Mouse (Mus musculus) thymus, adult 2 months (tissue): ENCODE data around the gene Srpx.

Experiments
- CTCF ChIP-seq: fragments of 200-500 bp; IDR thresholded peaks from 2 replicates; pipeline ENCODE4 v1.5.1; 2012; ENCODE audit warnings: mild to moderate bottlenecking, control low read depth, low read length, moderate library complexity, borderline replicate concordance; ENCODE audit not compliant: control insufficient read depth, poor library complexity, insufficient read depth; ENCODE audit errors: extremely low read depth
- POLR2A ChIP-seq: fragments of 200-500 bp; IDR thresholded peaks from 2 replicates; pipeline ENCODE4 v1.6.1; 2012; ENCODE audit warnings: mild to moderate bottlenecking, low read length, control low read depth, moderate library complexity; ENCODE audit not compliant: control insufficient read depth, poor library complexity, insufficient read depth; ENCODE audit errors: extremely low read depth

DNA sequence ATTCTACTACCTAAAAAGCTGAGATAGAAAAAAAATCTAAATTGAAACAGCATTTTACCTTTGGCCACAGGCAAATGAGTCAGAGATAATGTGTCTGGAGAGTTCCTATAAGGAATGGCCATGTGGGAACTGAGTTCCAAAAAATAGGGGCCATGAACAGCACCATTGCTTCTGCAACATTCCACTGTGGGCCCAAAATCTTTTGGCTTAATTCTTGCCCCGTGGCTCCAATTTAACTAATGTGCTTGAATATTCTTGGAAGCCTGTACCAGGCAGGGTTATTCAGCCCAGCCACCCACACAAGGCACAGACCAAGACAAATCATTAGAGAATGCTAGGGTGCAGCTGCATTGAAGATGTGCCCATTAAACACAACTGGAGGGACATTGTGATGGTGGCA, 6.8 kb downstream of the Srpx start:
- TF ChIP-seq CTCF (no peak), POLR2A (no peak)
